Mouse (Mus musculus): ENCODE data around the gene Mbtd1. TPM values are rescaled to one million over a fixed set of nuclear protein-coding genes. Genes with fewer than 3 reads are reported as not detected.

Gene Mbtd1
- total and polyA plus RNA-seq, 2 experiments from 2014 or later = 10.5 to 11.6 TPM

DNA sequence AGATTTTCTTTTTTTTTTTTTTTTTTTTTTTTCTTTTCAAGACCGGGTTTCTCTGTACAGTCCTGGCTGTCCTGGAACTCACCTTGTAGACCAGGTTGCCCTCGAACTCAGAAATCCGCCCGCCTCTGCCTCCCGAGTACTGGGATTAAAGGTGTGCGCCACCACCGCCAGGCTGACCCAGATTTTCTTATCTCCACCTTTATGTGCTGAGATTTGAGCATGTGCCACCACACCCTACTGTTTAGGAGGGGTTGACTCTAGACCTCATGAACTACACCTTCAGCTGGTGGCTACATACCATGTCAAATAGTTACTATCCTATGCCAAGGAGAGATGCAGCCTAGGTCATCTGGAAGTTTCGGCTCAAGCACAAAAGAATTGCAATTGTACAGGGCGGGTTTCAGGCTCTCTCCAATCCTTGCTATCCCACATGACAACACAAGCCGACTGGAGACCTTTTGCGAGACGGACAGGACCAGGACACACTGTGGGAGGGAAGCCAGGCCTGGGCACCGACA is 69.1 kb downstream of the Mbtd1 start:
- Histone ChIP-seq H3K27ac (ENCODE audit: low read depth, low read length) (peak overlapping the region; percentile 66), H3K4me3 (ENCODE audit: low read depth, low read length) (peak overlapping the region; percentile 52), H3K4me1 (ENCODE audit: insufficient read depth, low read length) (no peaks in the 10 kb centered on the region; the same call in 1 of the 2 replicates), H3K9me3 (ENCODE audit: low read length) (no peaks in the 10 kb centered on the region), H3K9ac (replicated peaks; ENCODE audit: low read length, poor library complexity, severe bottlenecking) (peak overlapping the region; percentile 72), H3K36me3 (ENCODE audit: insufficient read depth, low read length) (peaks cover 16% of the 10 kb centered on the region), H3K4me2 (ENCODE audit: low read depth, low read length, poor library complexity, severe bottlenecking) (peak overlapping the region; percentile 85), H3K27me3 (ENCODE audit: insufficient read depth, low read length) (no peaks in the 10 kb centered on the region)
- no peak for DNase-seq (ENCODE audit: low spot score)
- ATAC-seq (ENCODE audit: low FRiP score) = peak; percentile 58; the same call in 1 of the 2 replicates
- 48% methylated on average over 13 of the region's 13 CpGs for WGBS
- no peak for TF ChIP-seq CTCF (IDR thresholded peaks at IDR 0.05)

DNA sequence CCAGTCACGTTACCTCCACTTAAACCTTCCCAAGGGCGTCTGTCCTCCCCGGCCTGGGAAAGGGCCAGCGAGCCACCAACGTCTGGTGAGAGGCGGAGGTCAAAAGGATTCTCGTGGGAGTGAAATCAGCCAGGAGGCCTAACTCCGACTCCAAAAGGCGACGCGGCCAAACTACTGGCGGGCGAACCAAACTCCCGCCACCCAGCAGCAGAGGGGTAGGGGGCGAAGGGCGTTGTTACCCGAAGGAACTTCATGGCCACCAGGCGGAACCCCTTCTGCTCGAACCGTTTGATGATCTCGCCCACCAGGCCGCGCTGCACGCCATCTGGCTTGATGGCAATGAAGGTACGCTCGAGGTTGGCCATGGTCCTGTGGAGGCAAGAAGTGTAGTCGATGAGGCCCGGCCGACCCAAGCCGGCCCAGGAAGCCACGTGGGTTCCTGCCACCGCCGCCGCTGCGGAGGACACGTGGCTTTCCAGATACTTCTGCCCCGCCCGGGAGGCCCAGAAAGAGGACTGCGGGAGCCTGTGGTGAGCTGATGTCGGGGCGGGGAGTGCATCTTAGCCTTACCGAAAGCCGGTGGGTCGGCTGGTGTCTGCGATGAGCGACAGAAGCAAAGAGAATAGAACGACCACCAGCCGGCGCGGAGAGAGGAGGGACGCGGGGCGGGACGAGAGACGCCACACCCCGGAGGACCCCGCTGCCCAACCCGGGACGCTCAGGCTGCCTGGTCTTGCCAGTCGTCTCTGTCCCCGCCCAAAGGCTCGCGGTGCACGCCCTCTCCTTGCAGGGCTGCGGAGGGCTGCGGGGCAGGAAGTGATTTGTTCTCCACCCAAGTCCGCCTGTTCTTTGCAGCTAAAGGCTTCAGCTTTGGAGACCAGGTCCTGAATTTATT is 69.9 kb downstream of the Mbtd1 start:
- WGBS = 0% methylated on average over 64 of the region's 67 CpGs
- Histone ChIP-seq H3K9me3 (ENCODE audit: low read length) (no peaks in the 10 kb centered on the region), H3K4me2 (ENCODE audit: low read depth, low read length, poor library complexity, severe bottlenecking) (peak overlapping the region; percentile 85), H3K36me3 (ENCODE audit: insufficient read depth, low read length) (peaks cover 17% of the 10 kb centered on the region), H3K4me3 (ENCODE audit: low read depth, low read length) (peak overlapping the region; percentile 52), H3K27ac (ENCODE audit: low read depth, low read length) (peak overlapping the region; percentile 66), H3K4me1 (ENCODE audit: insufficient read depth, low read length) (no peaks in the 10 kb centered on the region; the same call in 1 of the 2 replicates), H3K9ac (replicated peaks; ENCODE audit: low read length, poor library complexity, severe bottlenecking) (peak overlapping the region; percentile 72), H3K27me3 (ENCODE audit: insufficient read depth, low read length) (no peaks in the 10 kb centered on the region)
- peak; percentile 64 for TF ChIP-seq CTCF (IDR thresholded peaks at IDR 0.05)
- ATAC-seq (ENCODE audit: low FRiP score) (peak; percentile 92), DNase-seq (ENCODE audit: low spot score) (peak; percentile 89)

DNA sequence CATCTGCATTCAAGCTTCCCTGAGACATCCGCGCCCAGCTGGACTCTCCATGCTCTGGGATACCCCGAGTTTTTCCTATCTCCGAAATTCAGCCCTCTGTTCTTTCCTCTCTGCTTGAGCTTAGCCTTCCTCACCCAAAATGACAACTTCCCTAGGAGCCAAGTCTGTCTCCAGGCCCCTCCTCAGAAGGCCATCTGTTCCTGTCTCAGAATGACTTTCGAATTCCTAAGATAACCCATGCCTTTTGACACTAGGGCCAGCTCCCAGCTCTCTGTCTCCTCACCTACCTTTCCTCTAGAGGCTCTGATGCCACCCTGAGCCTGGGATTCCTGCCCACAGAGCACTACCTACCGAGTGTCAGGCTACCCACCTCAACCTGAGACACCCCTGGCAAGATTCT is 70.5 kb downstream of the Mbtd1 start, which contains the start of gene Nme2:
Gene Nme2, minus strand, starts transcription at position 101 of the 400 bp plus-strand sequence.
- no peak for TF ChIP-seq CTCF (IDR thresholded peaks at IDR 0.05)
- no peak for DNase-seq (ENCODE audit: low spot score)
- Histone ChIP-seq H3K4me1 (ENCODE audit: insufficient read depth, low read length) (no peaks in the 10 kb centered on the region; the same call in 1 of the 2 replicates), H3K4me3 (ENCODE audit: low read depth, low read length) (peak within 1 kb of the TSS; percentile 52), H3K27me3 (ENCODE audit: insufficient read depth, low read length) (no peaks in the 10 kb centered on the region), H3K9ac (replicated peaks; ENCODE audit: low read length, poor library complexity, severe bottlenecking) (peak within 1 kb of the TSS; percentile 72), H3K9me3 (ENCODE audit: low read length) (no peaks in the 10 kb centered on the region), H3K36me3 (ENCODE audit: insufficient read depth, low read length) (peaks cover 18% of the 10 kb centered on the region), H3K27ac (ENCODE audit: low read depth, low read length) (peak within 1 kb of the TSS; percentile 66), H3K4me2 (ENCODE audit: low read depth, low read length, poor library complexity, severe bottlenecking) (peak within 1 kb of the TSS; percentile 85)
- ATAC-seq (ENCODE audit: low FRiP score) = no peak
- WGBS = 3% methylated on average over 6 of the region's 6 CpGs

DNA sequence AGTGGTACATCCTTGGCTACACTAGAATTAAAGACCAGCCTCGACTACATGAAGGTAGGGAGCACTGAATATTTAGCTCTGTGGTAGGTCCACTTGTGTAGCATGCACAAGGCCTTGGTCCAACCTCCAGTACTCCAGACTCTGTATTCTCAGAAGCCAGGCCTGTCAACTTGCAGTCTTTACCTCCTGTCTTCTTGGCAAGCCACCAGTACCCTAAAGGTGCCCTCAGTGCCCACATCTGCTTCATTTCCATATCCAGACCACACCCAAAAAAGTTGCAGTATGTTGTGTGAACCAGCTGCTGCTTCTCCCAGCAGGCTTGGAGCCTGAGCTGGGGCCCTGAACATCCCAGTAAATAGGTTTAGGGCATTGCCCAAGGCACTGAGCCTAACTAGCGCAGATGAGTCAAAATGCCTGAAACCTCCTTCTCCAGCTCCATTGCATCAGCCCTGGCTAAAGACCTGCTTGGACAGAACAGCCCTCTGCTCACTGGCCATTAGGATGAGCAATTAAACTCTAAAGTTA is 71.4 kb downstream of the Mbtd1 start:
- H3K9ac ChIP-seq (replicated peaks; ENCODE audit: low read length, poor library complexity, severe bottlenecking) = no peak overlapping the region
- H3K27ac ChIP-seq (ENCODE audit: low read depth, low read length) = no peak overlapping the region
- DNase-seq (ENCODE audit: low spot score) = no peak
- 93% methylated on average over 2 of the region's 2 CpGs for WGBS
- peaks cover 20% of the 10 kb centered on the region for H3K36me3 ChIP-seq (ENCODE audit: insufficient read depth, low read length)
- ATAC-seq (ENCODE audit: low FRiP score) = no peak
- TF ChIP-seq CTCF (IDR thresholded peaks at IDR 0.05) = no peak
- H3K4me2 ChIP-seq (ENCODE audit: low read depth, low read length, poor library complexity, severe bottlenecking) = no peak overlapping the region
- no peaks in the 10 kb centered on the region; the same call in 1 of the 2 replicates for H3K4me1 ChIP-seq (ENCODE audit: insufficient read depth, low read length)
- no peaks in the 10 kb centered on the region for H3K9me3 ChIP-seq (ENCODE audit: low read length)
- H3K4me3 ChIP-seq (ENCODE audit: low read depth, low read length) = no peak overlapping the region
- H3K27me3 ChIP-seq (ENCODE audit: insufficient read depth, low read length) = no peaks in the 10 kb centered on the region

DNA sequence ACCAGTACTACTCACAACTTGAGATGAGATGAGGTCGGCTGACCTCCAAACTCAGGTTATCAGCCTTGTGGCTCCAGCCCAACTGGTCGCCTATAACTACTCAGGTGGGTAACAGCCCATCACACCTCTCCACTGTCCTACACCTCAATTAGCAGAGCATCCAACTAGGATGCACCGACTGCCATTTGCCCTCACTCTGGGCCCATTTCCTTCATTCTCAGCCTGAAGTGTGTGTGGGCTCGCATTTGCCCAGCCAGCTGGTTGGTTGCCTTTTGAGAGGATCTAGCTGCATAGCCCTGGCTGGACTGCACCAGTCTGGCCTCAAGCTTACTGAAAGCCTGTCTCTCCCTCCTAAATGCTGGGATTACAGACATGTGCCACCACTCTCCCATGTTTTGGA is 72.1 kb downstream of the Mbtd1 start:
- Histone ChIP-seq H3K9me3 (ENCODE audit: low read length) (no peaks in the 10 kb centered on the region), H3K4me2 (ENCODE audit: low read depth, low read length, poor library complexity, severe bottlenecking) (no peak overlapping the region), H3K27me3 (ENCODE audit: insufficient read depth, low read length) (no peaks in the 10 kb centered on the region), H3K4me1 (ENCODE audit: insufficient read depth, low read length) (no peaks in the 10 kb centered on the region; the same call in 1 of the 2 replicates), H3K36me3 (ENCODE audit: insufficient read depth, low read length) (peaks cover 26% of the 10 kb centered on the region), H3K9ac (replicated peaks; ENCODE audit: low read length, poor library complexity, severe bottlenecking) (no peak overlapping the region), H3K4me3 (ENCODE audit: low read depth, low read length) (no peak overlapping the region), H3K27ac (ENCODE audit: low read depth, low read length) (no peak overlapping the region)
- DNase-seq (ENCODE audit: low spot score) = no peak
- no peak for TF ChIP-seq CTCF (IDR thresholded peaks at IDR 0.05)
- no peak for ATAC-seq (ENCODE audit: low FRiP score)
- WGBS = 85% methylated on average over 4 of the region's 4 CpGs

DNA sequence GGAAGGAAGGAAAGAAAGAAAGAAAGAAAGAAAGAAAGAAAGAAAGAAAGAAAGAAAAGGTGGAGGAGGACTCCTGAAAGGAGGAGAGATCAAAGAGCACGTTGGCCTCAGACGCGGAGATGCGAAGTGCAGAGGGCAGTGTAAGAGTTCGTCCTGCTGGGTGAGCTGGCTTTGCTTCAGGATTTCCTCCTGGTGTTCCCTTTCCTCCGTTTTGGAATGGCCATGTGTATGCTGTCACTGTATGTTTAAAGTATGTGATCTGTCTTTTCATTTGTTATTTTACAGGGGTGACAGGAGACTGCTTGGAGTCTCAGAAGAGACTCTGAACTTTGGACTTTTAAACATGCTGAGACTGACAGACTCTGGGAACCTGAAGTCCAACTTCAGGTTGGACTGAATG is 75.8 kb downstream of the Mbtd1 start:
- Histone ChIP-seq H3K4me3 (ENCODE audit: low read depth, low read length) (no peak overlapping the region), H3K27me3 (ENCODE audit: insufficient read depth, low read length) (no peaks in the 10 kb centered on the region), H3K4me1 (ENCODE audit: insufficient read depth, low read length) (no peaks in the 10 kb centered on the region), H3K9ac (replicated peaks; ENCODE audit: low read length, poor library complexity, severe bottlenecking) (no peak overlapping the region), H3K9me3 (ENCODE audit: low read length) (no peaks in the 10 kb centered on the region), H3K4me2 (ENCODE audit: low read depth, low read length, poor library complexity, severe bottlenecking) (no peak overlapping the region), H3K36me3 (ENCODE audit: insufficient read depth, low read length) (peaks cover 46% of the 10 kb centered on the region), H3K27ac (ENCODE audit: low read depth, low read length) (no peak overlapping the region)
- no peak for TF ChIP-seq CTCF (IDR thresholded peaks at IDR 0.05)
- DNase-seq (ENCODE audit: low spot score) = no peak
- ATAC-seq (ENCODE audit: low FRiP score) = no peak
- 92% methylated on average over 6 of the region's 6 CpGs for WGBS

Data from midbrain, postnatal 0 days (tissue).